Mouse (Mus musculus) adrenal gland, adult 8-10 months (tissue): Measurements from ENCODE around the gene Siglece. TPM values are rescaled to one million over a fixed set of nuclear protein-coding genes. Genes with fewer than 3 reads are reported as not detected.

Experiments
- DNase-seq: peaks from one replicate; pipeline ENCODE4 v3.0.0; 2022
- total RNA-seq, 4 experiments: library from RNA; stranded (reverse); gene quantifications; 2 replicates each; pipeline ENCODE4 v1.2.4; 2022

Gene Siglece
- total RNA-seq, 4 experiments from 2014 or later: 2.3 to 4.3 (median 3.5) TPM

DNA sequence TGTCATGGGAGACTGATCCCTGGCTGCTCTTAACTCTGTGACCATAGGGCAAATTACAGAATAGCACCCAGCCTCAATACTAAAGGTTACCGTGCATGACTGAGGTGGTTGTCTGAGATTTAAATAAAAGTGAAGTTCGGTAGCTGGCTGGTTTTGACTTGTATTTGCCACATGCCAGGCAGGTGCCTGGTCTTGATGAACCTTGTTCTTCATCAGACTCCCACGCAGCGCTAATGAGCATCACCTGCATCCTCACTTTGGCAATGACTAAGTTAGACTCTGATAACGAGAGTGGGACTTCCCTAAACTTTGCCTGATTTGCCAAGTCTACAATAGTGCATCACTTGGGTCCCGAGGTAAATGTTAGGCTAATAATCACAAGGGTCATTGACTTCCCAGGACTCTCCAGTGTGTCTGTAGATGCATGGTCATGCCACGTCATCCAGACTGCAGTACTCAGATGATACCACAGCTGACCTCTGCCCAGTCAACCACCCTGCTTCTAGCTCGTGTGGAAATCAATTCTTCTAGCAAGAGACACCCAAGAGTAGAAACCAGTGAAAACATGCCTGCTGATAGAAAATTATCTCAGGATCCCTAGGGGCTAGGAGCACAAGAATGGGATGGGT is 34.1 kb downstream of the Siglece start:
- DNase-seq: no peak

- DNase-seq: no peak
Measured at GRCm38 (mm10) chr7:43625065-43625464, 34.9 kb downstream of the Siglece start.

GRCm38 (mm10) chr7:43623819-43624218 is 36.1 kb downstream of the Siglece start:
- no peak for DNase-seq

DNA sequence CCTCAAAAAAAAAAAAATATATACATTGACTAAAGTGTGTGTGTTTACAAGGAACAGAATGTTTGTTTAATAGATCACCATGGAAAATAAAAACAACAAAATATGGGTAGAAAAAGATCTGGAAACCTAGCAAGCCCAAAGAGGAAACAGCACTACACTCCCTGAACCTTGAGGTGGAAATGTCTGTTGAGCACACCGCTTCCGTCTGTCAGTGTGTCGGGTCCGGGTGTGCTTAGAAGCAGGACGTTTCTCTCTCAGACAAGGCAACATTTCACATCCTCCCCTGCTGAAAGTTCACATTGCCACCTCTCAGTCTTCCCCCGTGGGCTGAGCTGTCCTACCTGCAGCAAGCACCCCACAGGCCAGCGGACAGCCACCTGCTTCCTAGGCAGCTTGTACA is 37.0 kb downstream of the Siglece start:
- DNase-seq: no peak

DNA sequence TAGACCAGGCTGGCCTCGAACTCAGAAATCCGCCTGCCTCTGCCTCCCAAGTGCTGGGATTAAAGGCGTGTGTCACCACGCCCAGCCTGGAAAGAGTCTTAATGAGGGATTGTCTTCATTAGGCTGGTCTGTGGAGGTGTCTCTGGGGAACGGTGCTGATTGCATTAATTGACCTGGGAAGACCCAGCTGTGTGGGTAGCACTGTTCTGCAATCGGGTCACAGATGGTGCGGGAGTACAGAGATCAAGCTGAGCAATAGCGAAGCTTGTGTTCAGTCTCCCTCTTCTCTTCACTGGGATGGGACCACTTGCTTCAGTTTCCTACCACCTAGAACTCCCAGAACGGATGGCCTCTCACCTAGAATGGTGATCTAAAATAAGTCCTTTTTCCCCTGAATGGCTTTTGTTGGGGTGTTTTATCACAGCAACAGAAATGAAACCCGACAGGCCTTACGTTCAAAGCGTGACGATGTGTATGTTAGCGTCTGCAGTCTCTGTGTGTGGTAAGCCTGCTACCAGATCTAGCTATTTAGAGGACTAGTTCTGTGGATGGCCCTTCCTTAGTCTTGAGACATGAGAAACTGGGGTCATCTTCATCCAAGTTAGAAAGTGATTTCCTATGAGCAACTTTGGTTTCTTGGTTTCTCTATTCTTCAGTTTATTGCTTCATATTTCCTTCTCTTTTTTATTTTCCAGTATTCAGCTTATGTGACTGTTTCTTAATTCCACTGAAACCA is 46.0 kb downstream of the Siglece start:
- DNase-seq: no peak

GRCm38 (mm10) chr7:43608316-43608824 is 51.6 kb downstream of the Siglece start:
- DNase-seq: no peak

GRCm38 (mm10) chr7:43607743-43608287 is 52.1 kb downstream of the Siglece start:
- DNase-seq: no peak

DNA sequence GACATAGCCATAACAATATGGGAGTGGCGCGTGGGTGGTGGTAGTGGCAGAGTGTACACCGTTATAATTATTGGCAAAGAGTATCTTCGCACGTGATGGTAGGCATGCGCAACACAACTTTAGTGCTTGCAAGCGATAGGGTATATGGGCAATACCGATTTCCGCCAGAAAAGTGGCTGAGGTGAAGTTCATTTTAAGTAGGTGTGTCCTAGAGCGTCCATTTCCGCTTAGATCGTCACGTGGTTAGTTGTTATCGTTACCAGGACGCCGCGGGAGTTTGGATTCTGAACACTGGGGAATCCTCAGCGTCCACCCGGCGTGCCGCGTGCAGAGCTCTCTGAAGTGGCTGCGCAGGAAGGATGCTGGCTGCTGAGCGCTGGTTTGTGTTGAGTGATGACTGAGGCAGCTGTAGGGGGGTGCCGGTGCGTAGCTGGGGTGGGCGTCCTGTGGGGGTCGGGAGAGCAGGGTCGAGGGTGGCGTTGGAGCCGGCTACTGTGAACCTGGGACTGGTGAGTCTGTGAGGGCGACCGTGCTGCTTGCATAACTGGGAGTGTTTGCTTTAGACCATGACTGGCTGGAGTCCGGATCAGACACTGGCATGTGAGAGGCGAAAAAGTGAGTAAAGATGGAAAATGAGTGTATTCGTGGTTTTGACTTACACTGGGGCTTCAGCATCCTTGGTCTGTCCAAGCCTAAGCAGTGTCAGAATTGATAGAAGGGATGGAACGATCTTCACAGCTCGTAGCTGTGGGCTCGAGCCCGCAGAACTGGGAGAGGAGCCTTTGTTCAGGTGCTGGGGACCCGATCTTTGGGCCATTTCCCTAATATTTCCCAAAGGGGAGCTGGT is 52.8 kb downstream of the Siglece start, which contains the start of gene Zfp819:
TSS of gene Zfp819 (plus strand) at position 274 of the 847 bp plus-strand sequence.
- peak; percentile 55 for DNase-seq

DNA sequence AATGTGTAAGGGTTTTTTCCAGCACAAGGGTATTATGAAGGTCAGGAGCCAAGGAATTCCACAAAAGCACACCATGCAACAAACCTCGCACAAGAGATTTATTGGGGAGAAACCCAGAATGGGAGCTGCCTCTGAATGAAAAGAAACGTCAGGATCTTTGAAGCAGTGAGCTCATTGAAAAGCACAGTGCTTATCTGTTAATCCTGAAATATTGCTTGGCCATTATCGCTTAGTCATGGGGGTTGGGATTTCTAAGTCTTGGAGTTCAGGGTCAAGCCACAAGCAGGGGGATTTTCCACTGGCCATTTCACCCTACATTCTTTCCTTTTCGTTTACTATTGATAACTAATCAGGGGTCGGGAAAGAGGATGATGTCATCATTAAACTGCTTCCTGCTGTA is 58.1 kb downstream of the Siglece start:
- peak; percentile 12 for DNase-seq

Other genes starting within 250 kb of the Siglece start
- not detected for gene Lim2, start 232.5 kb downstream of the Siglece start, total RNA-seq
- gene Nkg7, start 223.1 kb downstream of the Siglece start, total RNA-seq: 1 to 10 TPM in 3 of 4 experiments, under 1 TPM in 1; 0.77 to 1.3 (median 1.1) TPM
- gene Cldnd2, start 219.4 kb downstream of the Siglece start, total RNA-seq: not detected
- gene Etfb, start 216.1 kb downstream of the Siglece start, total RNA-seq: 100 to 1,000 TPM; 286 to 399 (median 360) TPM
- gene Gm45233, start 216.0 kb downstream of the Siglece start, total RNA-seq: 1 to 10 TPM in 1 of 4 experiments, under 1 TPM in 2, not detected in 1; 0.35 to 3.3 (median 0.80) TPM
- gene Vsig10l, start 197.0 kb downstream of the Siglece start, total RNA-seq: 1 to 10 TPM; 1.3 to 4.3 (median 3.1) TPM
- gene Iglon5, start 170.1 kb downstream of the Siglece start, total RNA-seq: 1 to 10 TPM; 2.9 to 4.8 (median 3.6) TPM
- not detected for gene 4931406B18Rik, start 154.2 kb downstream of the Siglece start, total RNA-seq
- 1 to 10 TPM; 4.0 to 7.3 (median 5.9) TPM for gene Cd33, start 115.7 kb downstream of the Siglece start, total RNA-seq
- 1 to 10 TPM; 2.8 to 4.1 (median 3.5) TPM for gene Zfp658, start 97.9 kb downstream of the Siglece start, total RNA-seq
- gene Zfp719, start 80.6 kb downstream of the Siglece start, total RNA-seq: 10 to 100 TPM; 17.8 to 22.1 (median 19.4) TPM
- not detected for gene Zfp819, start 53.0 kb downstream of the Siglece start, total RNA-seq
- gene Ceacam18, start 25.5 kb downstream of the Siglece start, total RNA-seq: under 1 TPM in 3 of 4 experiments, not detected in 1; 0.15 to 0.22 (median 0.19) TPM
- 10 to 100 TPM; 11.5 to 13.4 (median 12.6) TPM for gene Ctu1, start 11.9 kb upstream of the Siglece start, total RNA-seq
- not detected for gene Klk14, start 30.3 kb upstream of the Siglece start, total RNA-seq
- gene Klk13, start 52.4 kb upstream of the Siglece start, total RNA-seq: under 1 TPM in 2 of 4 experiments, not detected in 2; 0.15 to 0.16 TPM
- not detected for gene Klk12, start 108.7 kb upstream of the Siglece start, total RNA-seq
- under 1 TPM in 1 of 4 experiments, not detected in 3; 0.32 TPM for gene Klk11, start 114.4 kb upstream of the Siglece start, total RNA-seq
- gene Klk10, start 120.9 kb upstream of the Siglece start, total RNA-seq: under 1 TPM; 0.23 to 0.68 (median 0.52) TPM
- gene Klk9, start 131.7 kb upstream of the Siglece start, total RNA-seq: not detected
- 1 to 10 TPM; 1.8 to 3.7 (median 3.2) TPM for gene Klk8, start 137.4 kb upstream of the Siglece start, total RNA-seq
- gene Klk7, start 151.1 kb upstream of the Siglece start, total RNA-seq: not detected
- not detected for gene Klk6, start 164.3 kb upstream of the Siglece start, total RNA-seq
- gene Klk5, start 181.8 kb upstream of the Siglece start, total RNA-seq: not detected
- not detected for gene Klk4, start 221.0 kb upstream of the Siglece start, total RNA-seq